Mouse (Mus musculus): Measurements from ENCODE around the gene Prss38.

The Prss38 gene

DNA sequence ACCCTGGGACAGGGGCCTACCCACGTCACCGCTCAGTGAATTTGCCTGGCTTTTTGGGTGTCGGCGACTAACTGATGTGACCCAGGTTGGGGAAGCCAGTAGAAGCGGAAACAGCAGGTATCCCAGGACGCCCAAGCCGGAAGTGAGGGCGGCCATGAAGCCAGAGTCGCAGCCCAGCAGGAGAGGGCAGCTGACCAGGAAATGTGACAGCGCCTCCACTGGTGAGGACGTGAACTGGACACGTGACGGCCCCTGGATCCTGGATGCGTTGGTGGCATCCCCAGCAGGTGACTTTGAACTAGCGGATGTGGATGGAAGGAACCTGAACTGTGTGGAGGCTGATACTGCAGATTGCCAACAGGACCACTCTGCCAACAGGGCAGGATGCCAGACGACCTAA, at the start of gene Prss38:
TSS of gene Prss38 (minus strand) at position 183 of the 400 bp plus-strand sequence.
- no peak for DNase-seq (ENCODE audit: low spot score in 2 of 2)

DNA sequence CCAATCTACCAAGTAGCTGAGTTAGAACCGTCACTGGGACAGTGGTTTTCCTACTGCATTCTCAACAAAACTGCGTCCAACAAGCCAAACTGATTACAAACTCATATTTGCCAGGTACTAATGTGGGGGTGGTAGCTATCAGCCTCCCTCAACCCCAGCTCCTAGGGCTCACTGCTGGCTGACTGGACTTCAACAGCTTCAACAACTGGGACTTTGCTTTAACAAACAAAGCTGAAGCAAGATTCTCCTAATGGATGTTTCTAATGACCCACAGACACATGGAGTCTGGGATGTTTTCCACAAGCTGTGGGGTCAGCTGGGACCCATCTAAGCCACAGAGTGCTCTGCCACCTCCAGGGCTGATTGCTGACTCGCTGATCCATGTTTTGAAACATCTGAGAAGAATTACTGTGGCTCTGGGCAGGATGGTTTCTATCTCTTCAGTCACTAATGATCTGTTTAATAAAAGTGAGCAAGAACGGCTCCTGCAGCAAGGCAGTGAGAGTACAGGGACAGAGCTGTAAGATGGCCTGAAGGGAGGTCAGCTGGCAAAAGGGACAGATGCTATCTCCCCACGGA, 47.6 kb upstream of the Prss38 start:
- DNase-seq (ENCODE audit: low spot score in 2 of 2) = no peak

DNA sequence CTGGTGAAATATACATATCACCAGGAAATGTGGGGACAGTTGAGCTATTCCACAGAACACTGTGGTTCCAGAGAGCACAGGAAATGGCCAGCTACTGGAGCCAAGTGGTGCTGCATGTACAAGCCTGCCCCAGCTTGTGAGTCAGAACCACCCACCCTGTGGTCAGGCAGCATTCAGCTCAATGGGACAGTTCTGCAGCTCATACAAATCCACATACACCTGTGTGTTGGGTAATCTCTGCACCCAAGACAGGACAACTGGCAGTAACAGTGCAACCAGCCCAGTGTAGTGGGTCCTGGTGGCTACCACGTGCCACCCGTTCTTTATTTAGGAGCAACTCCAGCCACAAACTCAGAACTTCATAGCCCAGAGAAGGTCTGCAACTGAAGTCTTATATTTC, 46.5 kb upstream of the Prss38 start:
- DNase-seq (ENCODE audit: low spot score in 2 of 2) = no peak

DNA sequence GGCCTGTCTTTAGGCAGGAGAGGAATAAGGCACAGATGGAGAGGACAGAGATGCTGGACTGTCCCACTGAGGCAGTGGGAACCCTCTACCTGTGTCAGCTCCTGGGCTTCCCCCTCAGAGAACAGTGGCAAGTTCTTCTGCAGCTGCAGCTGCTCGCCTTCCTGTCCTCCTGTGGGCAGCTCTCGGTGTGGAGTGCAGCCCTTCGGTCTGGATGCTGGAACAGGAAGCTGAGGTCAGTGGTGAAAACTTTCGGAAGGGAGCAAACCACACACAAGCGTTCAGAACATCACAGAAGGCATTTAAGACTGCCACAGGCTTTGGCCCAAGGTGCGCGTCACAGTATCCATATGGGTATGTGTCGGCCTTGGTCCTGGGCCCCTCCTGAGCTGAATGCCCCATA, 46.0 kb upstream of the Prss38 start:
- no peak for DNase-seq (ENCODE audit: low spot score in 2 of 2)

DNA sequence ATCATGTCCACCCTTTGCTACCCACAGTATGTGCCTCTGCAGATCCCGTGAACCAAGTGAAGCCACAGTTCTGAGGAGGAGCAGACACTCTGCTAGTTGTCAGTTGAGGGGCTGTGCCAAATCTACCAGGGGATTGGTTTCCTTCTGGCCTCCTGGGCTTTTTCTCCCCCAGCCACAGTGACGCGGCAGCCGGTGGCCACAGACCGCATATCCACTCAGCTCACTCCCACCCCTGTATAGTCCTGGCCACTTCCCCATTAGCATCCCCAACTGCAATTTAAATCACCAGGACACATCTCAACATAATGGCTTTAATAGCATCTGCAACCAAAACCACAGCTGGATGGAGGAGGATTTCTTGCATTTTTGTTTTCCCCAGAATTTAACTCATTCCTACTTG, 43.3 kb upstream of the Prss38 start:
- no peak for DNase-seq (ENCODE audit: low spot score in 2 of 2)

DNA sequence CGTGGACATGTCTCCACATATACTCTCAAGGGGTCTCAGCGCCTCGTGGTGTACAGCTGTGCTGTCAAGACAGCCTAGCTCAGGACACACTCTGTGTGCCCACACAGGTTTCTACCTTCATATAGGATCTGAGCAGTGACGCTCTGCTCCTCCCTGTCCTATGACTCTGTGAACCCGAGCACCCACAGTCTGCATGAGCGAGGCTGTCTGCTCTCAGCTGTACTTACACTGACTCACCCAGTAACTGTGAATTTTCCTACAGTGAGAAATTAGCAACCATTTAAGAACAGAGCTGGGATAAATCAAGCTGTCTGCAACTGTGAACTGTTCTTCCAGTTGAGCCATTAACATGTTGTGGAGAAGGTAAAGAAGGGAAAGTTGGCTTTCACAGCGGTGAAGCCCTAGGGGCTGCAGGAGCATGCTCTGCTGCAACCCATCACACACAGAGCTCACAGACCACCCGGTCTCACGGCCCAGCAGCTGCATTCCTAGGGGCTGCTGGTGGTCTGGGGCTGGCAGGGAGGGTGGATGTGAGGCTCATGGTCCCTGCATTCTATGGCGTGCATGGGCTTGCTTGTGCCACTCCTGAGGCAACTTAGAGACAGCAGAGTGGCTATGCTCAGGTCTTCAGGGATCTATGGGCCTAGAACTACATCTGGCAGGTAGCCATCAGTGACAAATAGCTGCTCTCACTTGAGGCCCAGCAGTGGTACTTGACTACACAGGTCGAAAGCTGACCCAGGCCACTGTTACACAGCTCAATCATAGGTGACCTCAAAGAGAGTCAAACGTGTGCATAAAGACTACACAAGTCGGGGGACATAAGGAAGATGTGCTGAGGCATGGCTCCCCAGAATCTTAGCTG, 37.8 kb upstream of the Prss38 start:
- peak; percentile 17 to 37 for DNase-seq (ENCODE audit: low spot score in 2 of 2)

DNA sequence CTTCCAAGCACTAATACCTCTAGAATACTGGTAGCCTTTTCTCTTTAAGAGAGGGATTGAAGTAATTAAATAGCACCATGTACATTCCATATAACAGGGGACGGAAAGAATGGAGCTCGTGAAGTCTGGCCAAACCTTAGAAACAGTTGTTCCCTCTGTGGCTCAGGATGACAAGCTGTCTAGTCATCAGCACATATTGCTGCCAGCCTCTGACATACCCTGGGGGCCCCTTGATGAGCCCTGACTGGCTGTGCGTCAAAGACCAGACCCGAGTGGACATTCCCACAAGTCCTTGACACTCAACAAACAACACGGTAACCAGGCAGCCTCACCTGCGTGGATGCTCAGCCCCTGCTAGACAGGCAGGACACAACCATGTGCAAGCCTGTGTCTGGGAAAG, 36.6 kb upstream of the Prss38 start:
- DNase-seq (ENCODE audit: low spot score in 2 of 2) = no peak

DNA sequence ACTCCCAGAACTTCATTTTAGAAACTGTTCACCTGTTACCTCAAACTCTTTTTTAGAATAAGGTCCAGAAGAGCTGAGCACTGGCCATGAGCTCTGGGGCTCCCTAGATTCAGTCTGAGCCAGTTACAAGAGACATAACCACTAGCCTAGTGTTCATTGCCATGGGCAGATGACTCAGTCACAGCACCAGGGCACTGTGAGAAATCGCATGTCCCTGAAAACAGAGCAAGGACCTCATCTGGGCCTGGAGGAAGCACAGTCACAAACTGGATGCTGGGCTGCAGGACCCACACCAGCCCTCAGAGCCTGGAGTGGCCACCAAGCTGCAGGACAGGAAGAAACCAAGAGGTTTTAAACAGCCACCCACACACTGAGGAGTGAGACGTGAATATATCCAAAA, 35.4 kb upstream of the Prss38 start:
- no peak for DNase-seq (ENCODE audit: low spot score in 2 of 2)

DNA sequence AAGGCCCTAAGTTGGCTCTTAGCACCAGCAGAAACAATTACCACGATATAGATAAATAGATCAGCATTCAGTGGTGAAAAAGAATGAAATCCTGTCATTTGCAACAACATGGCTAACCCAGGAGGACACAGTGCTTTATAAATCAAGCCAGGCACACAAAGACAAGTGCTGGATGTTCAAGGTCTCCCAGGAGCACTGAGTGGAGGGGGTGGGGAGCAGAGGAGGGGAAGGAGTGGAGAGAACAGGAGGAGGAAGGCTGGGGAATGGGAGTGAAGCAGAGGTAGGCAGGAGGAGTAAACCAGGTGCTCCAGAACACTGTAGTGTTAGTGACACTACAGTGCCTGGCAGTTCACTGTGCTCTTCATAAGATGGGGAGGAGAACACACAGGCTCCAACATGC, 30.3 kb upstream of the Prss38 start:
- no peak for DNase-seq (ENCODE audit: low spot score in 2 of 2)

DNA sequence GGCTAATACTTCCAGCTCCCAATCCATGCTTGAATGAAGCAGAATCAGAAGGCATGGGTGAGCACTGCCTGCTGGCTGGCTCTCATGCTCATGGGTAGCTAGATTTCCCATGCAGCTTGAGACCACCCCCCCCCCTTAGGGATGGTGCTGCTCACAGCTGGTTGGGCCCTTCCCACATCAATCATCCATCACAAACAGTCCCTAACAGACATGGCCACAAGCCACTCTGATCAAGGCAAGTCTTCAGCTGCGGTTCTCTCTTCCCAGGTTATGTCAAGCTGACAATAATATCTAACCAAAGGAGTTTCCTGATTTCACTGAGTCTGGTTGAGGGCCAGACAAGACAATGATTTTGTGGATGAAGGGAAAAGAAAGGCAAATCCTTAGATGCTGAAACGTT, 25.4 kb upstream of the Prss38 start:
- DNase-seq (ENCODE audit: low spot score in 2 of 2) = no peak

DNA sequence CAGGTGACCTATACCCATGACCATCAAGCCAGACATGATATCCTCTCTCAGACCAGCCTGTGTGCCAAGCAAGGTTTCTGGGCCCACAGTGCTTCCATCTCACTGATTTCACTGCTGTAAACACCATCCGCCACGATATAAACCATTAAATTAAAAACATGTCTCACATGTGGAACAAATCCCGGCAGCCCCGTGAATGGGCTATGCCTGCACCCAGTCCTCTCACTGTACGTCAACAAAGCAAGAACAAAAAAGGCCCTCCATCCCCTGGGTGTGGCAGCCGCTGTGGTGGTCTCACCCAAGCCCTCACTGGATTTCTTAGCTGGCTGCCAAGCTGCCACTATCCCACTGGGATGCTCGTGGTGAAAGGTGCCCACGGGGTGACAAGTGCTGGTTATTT, 24.4 kb upstream of the Prss38 start:
- DNase-seq (ENCODE audit: low spot score in 2 of 2) = no peak

DNA sequence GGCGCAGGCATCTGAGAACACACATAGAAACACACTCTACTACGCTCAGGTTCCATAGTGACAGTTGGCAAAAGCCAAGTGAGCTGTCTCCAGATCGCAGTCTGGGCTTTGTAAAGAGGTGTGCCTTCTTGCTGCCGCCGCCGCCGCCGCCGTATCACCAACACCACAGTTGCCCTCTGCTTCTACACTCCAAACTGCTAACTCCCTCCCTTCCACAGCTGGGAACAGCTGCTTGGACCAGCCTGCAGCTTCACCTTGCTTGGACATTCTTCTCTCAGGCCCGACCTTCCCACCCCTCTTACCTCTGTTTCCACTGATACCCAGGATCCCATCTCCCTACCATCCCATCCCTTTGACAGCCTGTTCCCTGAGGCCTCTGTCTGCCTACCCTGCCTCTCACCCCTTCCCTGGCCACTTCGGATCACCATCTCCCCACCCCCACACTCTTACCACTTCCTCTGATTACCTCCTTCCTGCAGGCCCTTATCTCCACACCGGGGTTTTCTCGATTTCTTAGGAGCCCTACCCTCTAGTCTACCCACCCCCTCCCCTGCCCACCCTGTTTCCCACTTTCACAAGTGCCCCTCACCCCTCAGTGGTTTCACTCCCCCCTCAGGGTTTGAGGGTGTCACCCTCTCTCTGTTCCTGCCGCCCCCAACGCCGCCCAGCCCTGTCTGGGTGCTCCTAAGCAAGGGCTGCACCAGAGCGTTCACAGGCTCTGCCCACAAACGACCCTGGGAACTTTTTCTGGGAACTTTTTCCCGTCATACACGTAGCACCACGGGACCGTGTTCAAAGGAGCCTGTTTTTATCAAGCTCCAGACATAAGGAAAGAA, 22.3 kb upstream of the Prss38 start:
- DNase-seq (ENCODE audit: low spot score in 2 of 2) = no peak

DNA sequence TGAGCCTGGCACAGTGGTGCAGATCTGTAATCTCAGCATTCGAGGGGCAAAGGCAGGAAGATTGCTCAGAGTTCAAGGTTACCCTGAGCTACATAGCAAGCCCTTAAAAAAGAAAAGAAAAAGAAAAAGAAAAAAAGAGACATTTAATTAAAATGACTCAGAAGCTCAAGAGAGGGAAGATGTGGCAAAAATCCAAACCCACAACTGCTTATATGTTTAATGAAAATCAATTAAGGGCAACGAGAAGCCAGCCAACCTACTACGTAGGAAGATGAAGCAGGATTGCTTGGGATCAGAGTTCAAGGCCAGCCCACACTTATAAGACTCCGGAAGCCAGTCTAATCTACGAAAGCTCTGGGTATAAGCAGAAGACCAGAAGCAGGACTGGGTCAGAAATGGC, 19.0 kb upstream of the Prss38 start:
- no peak for DNase-seq (ENCODE audit: low spot score in 2 of 2)

DNA sequence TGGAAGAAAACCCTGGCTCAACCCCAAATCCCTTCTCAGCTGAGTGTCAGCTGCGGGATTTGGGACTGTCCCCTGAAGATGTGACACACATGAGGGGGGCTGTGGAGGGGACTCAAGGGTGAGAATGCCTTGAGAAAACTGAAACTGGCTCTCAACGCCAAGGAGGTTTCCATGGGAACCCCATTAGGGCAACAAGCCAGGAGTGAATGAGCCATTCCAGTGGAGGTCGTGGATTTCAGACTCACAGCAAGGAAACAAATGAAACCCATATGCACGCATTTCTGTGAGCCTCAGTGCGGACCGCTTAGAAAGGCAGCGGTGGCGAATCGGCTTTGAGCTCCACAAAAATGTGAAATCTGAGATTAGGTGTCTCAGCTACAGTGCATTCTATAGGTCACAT, 18.1 kb upstream of the Prss38 start:
- DNase-seq (ENCODE audit: low spot score in 2 of 2) = peak in 1 of 2 experiments; percentile 33

DNA sequence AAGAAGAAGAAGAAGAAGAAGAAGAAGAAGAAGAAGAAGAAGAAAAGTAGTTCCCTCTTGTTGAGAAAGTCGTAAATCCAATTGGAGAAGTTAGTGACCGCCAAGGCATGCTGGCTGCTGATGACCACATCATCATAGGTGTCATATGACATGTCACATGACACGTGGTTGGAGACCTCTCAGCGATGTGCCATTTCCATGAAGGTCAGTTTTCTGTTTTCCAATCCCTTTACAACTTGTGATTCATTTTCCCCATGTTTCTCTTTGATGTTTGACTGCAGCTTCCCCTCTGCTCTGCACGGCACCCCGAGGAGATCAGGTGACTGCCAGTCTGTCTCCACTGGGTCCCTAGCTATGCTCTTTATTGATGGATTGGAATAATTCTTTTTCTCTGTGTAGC, 16.8 kb upstream of the Prss38 start:
- no peak for DNase-seq (ENCODE audit: low spot score in 2 of 2)

DNA sequence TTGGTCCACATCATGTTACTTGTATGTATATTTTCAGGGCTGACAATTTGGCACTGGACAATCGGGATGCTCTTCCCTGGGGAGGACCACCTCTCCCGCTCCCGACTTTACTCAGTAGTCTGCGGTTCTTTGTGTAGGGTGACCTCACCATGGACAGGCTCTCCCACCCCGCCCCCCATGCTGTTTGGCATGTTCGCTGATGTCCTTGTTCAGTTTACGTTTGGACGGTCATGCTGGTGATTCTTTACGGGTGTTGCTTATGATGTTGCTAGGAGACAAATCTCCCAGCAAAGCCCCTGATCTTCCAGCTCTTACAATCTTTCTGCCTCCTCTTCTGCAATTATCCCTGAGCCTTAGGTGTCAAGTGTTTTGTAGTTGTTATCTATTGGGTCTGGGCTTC, 15.0 kb upstream of the Prss38 start:
- no peak for DNase-seq (ENCODE audit: low spot score in 2 of 2)

DNA sequence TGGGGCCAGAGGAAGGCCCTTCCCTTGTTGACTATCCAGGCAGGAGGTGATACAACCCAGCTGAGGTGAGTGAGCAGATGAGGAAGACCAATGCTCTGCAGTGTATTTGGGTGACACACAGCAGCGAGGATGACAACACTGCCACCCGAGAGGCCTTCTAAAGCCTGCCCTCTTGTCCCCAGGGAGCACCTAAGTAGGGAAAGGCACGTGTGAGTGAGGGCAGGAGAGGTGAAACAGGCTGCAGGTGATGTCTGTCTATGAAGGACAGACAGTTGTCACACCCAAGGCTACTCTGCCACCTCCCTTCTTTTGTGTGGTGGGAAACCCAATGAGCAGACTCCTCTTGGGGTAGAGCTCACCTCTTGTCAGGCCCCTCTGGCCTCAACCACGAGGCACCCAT, 14.2 kb upstream of the Prss38 start:
- no peak for DNase-seq (ENCODE audit: low spot score in 2 of 2)

DNA sequence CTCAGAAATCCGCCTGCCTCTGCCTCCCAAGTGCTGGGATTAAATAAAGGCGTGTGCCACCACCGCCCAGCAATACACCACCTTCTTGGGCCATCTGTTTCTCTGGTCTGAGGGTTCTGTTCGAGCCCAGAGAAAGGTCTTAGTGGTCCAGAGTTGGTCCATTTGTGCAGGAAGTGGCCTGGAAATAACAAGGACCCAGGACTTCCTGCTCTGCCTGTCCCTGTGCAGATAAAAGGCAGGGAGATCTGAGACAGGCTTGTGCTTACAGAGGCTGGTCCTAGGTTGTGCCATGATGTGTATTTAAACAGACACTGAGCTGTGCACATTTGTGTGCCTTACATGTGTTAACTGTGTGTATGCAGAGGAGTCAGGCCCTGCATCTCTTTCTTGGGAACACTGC, 13.3 kb upstream of the Prss38 start:
- DNase-seq (ENCODE audit: low spot score in 2 of 2) = no peak

DNA sequence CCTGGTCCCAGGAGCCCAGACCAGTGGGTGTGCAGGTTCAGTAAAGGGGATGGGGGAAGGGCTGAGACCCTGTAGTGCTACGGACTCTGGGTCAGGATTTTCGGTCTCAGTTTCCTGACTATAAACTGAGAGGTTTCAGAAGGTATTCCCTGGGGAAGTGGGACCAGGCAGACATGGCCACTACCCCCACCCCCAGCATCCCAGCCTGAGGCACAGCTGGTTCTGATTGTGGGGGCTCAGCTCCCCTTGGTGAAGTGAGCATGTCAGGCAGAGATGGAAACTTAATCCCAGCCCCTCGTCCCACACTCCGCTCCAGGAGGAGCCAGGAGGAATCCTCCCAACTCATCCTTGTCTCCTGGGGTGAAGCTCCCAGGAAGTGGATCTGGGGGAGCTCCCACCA, 12.0 kb upstream of the Prss38 start:
- DNase-seq (ENCODE audit: low spot score in 2 of 2) = no peak

DNA sequence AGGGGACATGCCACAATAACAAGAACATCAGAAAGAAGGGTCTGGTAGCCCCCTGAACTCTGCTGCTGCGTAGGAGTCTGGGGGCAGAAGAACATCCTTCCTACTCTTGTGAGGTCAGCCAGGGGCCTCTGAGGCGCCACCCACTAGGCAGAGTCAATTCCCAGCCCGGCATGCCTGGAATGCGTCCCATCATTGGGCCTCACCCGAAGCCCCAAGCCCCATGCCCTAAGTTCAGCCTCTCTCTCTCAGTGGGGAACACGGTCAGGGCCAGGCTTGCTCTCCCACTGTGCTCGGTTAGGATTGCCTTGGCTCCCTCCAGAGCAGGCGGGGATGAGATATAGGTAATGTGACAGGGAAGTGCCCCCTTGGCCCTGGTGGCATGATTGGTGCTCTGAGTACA, 9.7 kb upstream of the Prss38 start:
- DNase-seq (ENCODE audit: low spot score in 2 of 2) = no peak

DNA sequence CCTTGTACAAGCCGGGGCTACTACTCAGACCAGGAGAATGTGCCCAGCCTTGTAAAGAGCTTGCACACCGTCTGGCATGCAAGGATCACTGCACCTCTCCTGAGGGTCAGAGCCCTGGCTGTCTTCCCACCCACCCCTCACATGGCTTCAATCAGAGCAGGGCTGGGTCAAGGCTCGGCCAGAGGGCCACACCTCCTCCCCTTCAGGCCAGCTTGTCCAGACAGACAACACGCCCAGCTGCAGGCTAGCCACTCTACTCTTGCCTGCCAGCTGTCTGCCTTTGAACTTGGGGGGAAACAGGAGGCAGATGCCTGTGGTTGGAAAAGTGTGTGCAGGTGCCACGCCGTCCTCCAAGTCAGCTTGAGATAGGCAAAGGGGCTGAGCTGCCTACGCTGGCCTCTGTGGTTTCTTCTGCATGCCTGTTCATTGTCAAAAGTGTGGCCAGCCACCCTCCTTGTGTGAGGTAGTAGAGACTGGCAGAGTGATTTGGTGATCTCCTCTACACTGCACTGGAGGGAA, 9.0 kb upstream of the Prss38 start:
- no peak for DNase-seq (ENCODE audit: low spot score in 2 of 2)

DNA sequence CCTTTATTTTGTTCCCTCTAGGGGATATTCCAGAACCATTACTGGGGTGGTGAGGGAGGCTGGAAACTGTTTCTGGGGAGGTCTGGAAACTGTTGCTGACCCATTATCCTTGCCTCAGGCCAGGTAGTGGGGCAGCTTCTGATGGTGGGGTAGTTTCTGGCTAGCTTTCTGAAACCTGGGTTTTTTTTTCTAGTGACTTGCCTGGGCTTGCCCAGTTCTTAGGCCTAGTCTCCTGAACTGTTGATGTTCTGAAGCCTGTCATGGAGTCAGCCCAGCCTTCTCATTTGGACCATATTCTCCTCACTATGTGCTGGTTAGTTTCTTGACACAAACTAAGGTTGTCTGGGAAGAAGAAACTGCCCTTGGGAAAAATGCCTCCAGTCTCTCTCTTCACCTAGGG, 4.1 kb upstream of the Prss38 start:
- no peak for DNase-seq (ENCODE audit: low spot score in 2 of 2)

DNA sequence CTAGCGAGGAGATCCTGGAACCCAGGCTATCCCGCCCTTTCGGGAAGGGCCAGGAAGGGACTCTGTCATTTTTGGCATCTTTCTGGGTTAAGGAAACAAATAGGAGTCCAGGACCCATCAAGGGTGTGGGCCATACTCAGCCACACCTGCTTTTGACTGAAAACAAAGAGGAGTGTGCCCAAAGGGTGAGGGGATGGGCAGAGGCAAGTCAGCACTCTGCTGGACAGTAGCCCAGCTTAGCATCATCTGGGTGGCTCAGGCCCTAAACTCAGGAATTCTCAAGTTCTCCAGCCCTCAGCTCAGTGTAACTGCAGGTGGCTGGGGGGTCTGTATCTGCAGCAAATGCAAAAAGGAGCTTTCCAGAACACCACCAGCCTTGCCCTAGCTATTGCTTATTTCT, 2.5 kb upstream of the Prss38 start:
- DNase-seq (ENCODE audit: low spot score in 2 of 2) = no peak

All from left cerebral cortex, adult 9 months (tissue).